Mouse (Mus musculus): ENCODE measurements around the gene Dlg2.

DNA sequence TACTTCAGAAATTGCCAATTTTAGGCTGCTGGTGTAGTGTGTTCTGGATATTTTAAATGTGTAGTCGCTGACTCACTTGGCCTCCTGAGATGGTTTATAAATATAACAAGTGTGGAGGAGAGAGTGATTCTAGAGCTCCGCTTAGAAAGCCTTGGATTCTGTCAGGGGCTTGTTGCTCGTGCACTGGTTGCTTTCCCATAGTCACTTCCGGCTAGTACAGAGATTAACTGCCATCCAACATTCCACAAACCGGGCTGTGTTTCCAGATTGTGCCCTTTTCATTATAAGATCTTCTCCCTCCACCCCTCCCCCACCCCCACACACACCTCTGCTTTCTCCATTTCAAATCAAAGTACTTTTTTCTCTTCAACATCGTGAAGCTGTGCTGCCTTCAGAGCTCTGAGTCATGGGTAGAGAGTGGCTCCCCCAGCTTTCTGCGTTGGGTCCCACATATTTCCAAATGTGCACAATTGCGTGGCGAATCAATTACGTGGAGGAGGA, 893.4 kb downstream of the Dlg2 start:
- TF ChIP-seq GATA1 (IDR thresholded peaks at IDR 0.05; ENCODE audit: borderline replicate concordance, low read length) (no peak), FLI1 (IDR thresholded peaks at IDR 0.05; ENCODE audit: low read length) (no peak)
